Mouse (Mus musculus) spleen, adult 2 months (tissue): ENCODE data around the gene 5330417C22Rik.

ENCODE experiments used
- CTCF ChIP-seq: fragments of 200-500 bp; IDR thresholded peaks from 2 replicates; pipeline ENCODE4 v1.5.1; 2011; ENCODE audit warnings: mild to moderate bottlenecking, inconsistent platforms; ENCODE audit not compliant: insufficient read depth, insufficient read length, insufficient replicate concordance; ENCODE audit errors: extremely low read depth
- POLR2A ChIP-seq: fragments of 200-500 bp; IDR thresholded peaks from 2 replicates; pipeline ENCODE4 v1.6.1; 2011; ENCODE audit warnings: low read depth, low read length, inconsistent platforms

DNA sequence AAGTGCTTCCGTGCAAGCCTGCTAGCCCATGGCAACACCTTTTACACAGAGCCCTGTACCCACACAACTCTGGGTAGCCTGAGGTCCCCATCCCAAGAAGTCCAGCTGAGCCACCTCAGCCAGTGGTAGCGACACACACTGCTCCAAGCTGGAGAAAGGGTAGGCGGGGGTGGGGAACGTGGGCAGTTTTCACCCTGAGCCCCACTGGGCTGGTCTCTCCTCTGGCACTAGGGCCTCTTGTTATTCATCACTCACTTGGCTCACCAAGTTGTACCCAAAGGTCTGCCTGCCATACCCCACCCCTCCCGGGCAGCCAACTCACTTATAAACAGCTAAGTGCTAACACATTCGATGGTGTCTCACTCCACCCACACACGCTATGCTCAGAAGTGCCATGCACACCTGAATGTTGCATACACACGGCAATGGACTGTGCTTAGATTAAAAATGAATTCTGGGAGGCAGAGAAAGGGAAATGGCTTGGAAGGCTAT, 127.8 kb downstream of the 5330417C22Rik start:
- TF ChIP-seq POLR2A (no peak), CTCF (no peak)
